Mouse (Mus musculus) lung, postnatal 36 days (tissue): ENCODE measurements around the gene Rnf216.

Source experiments
- DNase-seq: peaks from one replicate; pipeline ENCODE4 v3.0.0; 2022; ENCODE audit warnings: mixed read lengths

The Rnf216 gene

DNA sequence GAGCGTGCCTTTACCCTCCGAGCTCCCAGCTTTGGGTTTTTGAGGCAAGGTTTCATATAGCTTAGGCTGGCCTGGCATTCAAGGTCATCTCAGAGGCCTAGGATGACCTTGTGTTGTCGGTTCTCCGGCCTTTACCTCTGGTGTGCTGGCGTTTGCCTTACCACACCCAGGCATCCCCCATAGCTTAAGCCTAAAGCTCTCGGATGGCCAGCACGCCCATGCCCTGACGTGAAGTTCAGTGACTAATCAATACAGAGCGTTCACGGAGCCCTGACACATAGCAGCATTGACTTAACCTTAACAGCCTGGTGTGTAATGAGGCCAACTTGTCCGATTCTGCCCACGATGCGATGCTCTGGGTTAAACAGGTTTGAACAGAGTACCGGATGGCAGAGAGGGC is 154.3 kb downstream of the Rnf216 start:
- no peak for DNase-seq

DNA sequence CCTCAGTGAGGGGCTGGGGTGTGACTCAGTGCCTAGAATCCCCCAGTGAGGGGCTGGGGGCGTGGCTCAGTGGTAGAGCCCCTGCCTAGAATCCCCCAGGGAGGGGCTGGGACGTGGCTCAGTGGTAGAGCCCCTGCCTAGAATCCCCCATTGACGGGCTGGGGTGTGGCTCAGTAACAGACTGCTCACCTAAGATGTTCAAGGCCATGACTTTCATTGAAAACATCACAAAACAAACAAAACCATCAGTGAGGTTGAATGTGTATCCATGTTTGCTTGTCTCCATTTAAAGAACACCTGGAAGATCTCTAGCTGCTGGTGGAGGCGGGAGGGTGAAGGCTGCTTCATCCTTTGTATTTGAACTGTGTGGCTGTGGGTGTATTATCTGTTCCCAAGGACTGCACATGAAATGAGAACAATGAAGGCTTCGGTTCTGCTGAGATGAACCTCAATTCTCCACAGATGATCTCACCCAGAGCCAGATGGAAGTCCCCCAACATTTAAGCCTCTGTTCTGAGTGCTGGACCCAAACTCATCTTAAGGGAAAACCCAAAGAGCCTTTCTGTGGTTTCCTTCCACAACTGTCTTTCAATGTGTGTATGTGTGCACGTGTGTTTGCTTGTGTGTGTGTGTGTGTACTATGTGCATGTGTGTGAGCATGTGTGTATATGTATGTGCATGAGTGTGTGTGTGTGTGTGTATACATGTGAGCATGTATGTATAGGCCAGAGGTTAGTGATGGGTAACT is 155.7 kb downstream of the Rnf216 start:
- no peak for DNase-seq

GRCm38 (mm10) chr5:142953641-142954040 is 159.2 kb downstream of the Rnf216 start:
- no peak for DNase-seq

- no peak for DNase-seq
Measured at GRCm38 (mm10) chr5:142950405-142950804, 162.4 kb downstream of the Rnf216 start.

- no peak for DNase-seq
Measured at GRCm38 (mm10) chr5:142949580-142949979, 163.2 kb downstream of the Rnf216 start.

DNA sequence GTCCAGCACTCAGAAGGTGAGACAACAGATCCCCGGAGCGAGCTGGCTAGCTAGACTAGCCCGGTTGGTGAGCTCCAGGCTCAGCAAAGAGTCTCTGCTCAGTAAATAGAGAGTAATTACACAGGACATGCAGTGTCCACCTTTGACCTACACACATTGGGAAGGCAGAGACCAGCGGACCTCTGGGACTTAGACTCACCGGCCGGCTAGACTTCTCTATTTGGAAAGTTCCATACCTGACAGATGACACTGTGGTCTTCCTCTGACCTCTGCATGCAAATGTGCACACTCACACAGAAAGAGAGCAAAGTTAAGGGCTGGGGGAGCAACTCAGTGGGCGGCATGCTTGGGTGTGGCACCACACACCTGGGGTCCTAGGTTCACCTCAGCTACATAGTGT is 165.3 kb downstream of the Rnf216 start:
- DNase-seq = no peak

DNA sequence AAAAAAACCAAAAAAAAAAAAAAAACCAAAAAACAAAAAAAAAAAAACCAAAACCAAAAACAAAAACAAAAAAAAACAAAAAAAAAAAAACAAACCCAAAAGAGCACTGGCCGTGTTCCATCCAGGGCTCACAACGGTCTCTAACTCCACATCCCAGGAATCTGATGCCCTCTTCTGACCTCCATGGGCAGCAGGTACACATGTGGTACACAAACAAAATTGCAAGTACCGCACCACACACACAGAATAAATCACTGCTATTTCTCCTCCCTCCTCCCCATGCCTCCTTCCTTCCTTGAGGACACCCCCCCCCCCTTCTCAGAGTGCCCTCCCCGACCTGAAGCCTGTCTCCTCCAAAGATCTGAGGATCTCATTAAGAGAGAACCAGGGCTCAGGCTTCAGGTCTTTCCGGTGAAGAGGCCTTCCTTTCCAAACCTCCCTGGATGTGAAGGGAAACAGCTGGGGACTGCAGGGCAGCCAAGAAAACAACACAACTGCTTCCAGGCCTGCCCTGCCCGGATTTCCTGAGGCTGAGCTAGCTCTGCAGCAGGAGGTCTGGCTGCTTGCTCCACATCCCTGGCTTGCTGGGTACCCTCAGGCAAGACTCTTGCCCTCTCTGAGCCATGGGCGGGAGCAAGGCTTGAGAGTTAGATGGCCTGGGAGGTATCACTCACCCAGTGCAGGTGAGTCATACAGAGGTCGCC is 167.7 kb downstream of the Rnf216 start:
- DNase-seq = peak; percentile 62
